Mouse (Mus musculus): ENCODE data around the gene 5730455P16Rik.
"Not testable (repeated sequence)": the region's sequence is repeated elsewhere in the genome, so short reads cannot be mapped to it uniquely, and the experiment has no call there.

5730455P16Rik gene

GRCm38 (mm10) chr11:80377712-80378451, at the start of gene 5730455P16Rik:
5730455P16Rik (minus strand) TSS chr11:80378034.
- DNase-seq (ENCODE audit: low read depth, low spot score) = peak; percentile 87

- not testable (repeated sequence) for DNase-seq (ENCODE audit: low read depth, low spot score)
These were observed 48.4 kb upstream of the 5730455P16Rik start for GRCm38 (mm10) chr11:80426029-80426813.

GRCm38 (mm10) chr11:80425247-80425778, 47.5 kb upstream of the 5730455P16Rik start:
- no peak for DNase-seq (ENCODE audit: low read depth, low spot score)

GRCm38 (mm10) chr11:80424691-80425090, 46.9 kb upstream of the 5730455P16Rik start:
- DNase-seq (ENCODE audit: low read depth, low spot score) = no peak

GRCm38 (mm10) chr11:80421421-80422047, 43.7 kb upstream of the 5730455P16Rik start:
- DNase-seq (ENCODE audit: low read depth, low spot score) = no peak

GRCm38 (mm10) chr11:80420202-80420984, 42.6 kb upstream of the 5730455P16Rik start:
- DNase-seq (ENCODE audit: low read depth, low spot score) = no peak

GRCm38 (mm10) chr11:80419743-80420142, 41.9 kb upstream of the 5730455P16Rik start:
- no peak for DNase-seq (ENCODE audit: low read depth, low spot score)

- no peak for DNase-seq (ENCODE audit: low read depth, low spot score)
These were observed 39.3 kb upstream of the 5730455P16Rik start for GRCm38 (mm10) chr11:80417085-80417484.

- DNase-seq (ENCODE audit: low read depth, low spot score) = no peak
These were observed 32.5 kb upstream of the 5730455P16Rik start for GRCm38 (mm10) chr11:80410377-80410776.

- not testable (repeated sequence) for DNase-seq (ENCODE audit: low read depth, low spot score)
These were observed 30.0 kb upstream of the 5730455P16Rik start for GRCm38 (mm10) chr11:80407878-80408277.

GRCm38 (mm10) chr11:80396617-80397016, 18.8 kb upstream of the 5730455P16Rik start:
- no peak for DNase-seq (ENCODE audit: low read depth, low spot score)

GRCm38 (mm10) chr11:80395930-80396329, 18.1 kb upstream of the 5730455P16Rik start:
- no peak for DNase-seq (ENCODE audit: low read depth, low spot score)

- no peak for DNase-seq (ENCODE audit: low read depth, low spot score)
These were observed 13.7 kb upstream of the 5730455P16Rik start for GRCm38 (mm10) chr11:80391407-80392120.

- DNase-seq (ENCODE audit: low read depth, low spot score) = no peak
These were observed 12.1 kb upstream of the 5730455P16Rik start for GRCm38 (mm10) chr11:80389885-80390284.

- no peak for DNase-seq (ENCODE audit: low read depth, low spot score)
These were observed 9.0 kb upstream of the 5730455P16Rik start for GRCm38 (mm10) chr11:80386790-80387189.

- no peak for DNase-seq (ENCODE audit: low read depth, low spot score)
These were observed 7.2 kb upstream of the 5730455P16Rik start for GRCm38 (mm10) chr11:80385055-80385454.

- peak; percentile 5 for DNase-seq (ENCODE audit: low read depth, low spot score)
These were observed 6.6 kb upstream of the 5730455P16Rik start for GRCm38 (mm10) chr11:80384461-80384860.

GRCm38 (mm10) chr11:80383626-80384046, 5.8 kb upstream of the 5730455P16Rik start:
- DNase-seq (ENCODE audit: low read depth, low spot score) = peak; percentile 73

GRCm38 (mm10) chr11:80383019-80383625, 5.3 kb upstream of the 5730455P16Rik start, which contains the start of gene Zfp207:
Zfp207 (plus strand) TSS chr11:80383279.
- peak; percentile 98 for DNase-seq (ENCODE audit: low read depth, low spot score)

- peak; percentile 57 for DNase-seq (ENCODE audit: low read depth, low spot score)
These were observed 4.8 kb upstream of the 5730455P16Rik start for GRCm38 (mm10) chr11:80382626-80383018.

Data from CD4-positive, CD25-positive, alpha-beta regulatory T cell, adult 2 months (primary cell).